Mouse (Mus musculus): ENCODE measurements around the gene Aqp12.

DNA sequence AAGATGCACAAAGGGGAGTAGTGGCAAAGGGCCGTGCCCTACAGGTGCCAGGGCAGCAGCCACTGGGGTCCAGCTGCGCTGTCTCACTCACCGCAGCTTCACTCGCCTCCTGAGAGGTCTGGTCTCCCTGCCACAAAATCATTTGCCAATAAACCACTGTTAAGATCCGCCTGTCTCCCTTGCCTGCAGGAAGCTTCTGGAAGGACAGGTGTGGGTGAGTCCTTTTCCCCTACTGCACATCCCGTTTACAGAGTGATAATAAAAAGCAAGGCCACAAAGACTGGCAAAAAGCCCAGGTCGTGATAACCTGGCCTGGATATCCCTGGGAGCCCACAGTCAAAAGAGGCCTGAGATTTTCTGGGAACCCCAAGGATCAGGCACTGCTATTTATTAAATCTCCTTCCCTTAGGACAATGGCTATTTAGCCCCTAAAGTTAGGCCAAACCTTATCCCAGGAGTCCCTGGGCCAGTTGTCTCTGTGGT is 6.0 kb downstream of the Aqp12 start:
- TF ChIP-seq CTCF (IDR thresholded peaks at IDR 0.05) (no peak), EP300 (IDR thresholded peaks at IDR 0.05) (no peak)

Measured in lung, postnatal 0 days (tissue).